Mouse (Mus musculus) liver, embryonic 14.5 days (tissue): ENCODE data around the gene Sec14l4.

Experiments
- CTCF ChIP-seq: IDR thresholded peaks from 2 replicates; pipeline ENCODE4 v1.5.1; 2016; ENCODE audit warnings: antibody characterized with exemption, low read depth, control low read depth
- EP300 ChIP-seq: IDR thresholded peaks from 2 replicates; pipeline ENCODE4 v1.6.1; 2016; ENCODE audit warnings: antibody characterized with exemption, low read depth

GRCm38 (mm10) chr11:3993914-3994313, 37.3 kb upstream of the Sec14l4 start:
- TF ChIP-seq CTCF (no peak), EP300 (no peak)
